Mouse (Mus musculus): Measurements from ENCODE around the gene Neurod2. TPM values are rescaled to one million over a fixed set of nuclear protein-coding genes. Genes with fewer than 3 reads are reported as not detected.
A peak's percentile ranks its signal among the peaks of the same experiment; 100 is the strongest.

Neurod2 gene
- total RNA-seq (2021), result not detected

GRCm38 (mm10) chr11:98329081-98329959 lies at the start of gene Neurod2:
Gene Neurod2 (minus strand): TSS chr11:98329648.
- no peak for DNase-seq

GRCm38 (mm10) chr11:98377787-98378186 lies 48.3 kb upstream of the Neurod2 start:
- intact Hi-C loops (cut with DNase I), result no loop called here
- peak in 1 of 2 experiments; percentile 56 for DNase-seq

More at GRCm38 (mm10) chr11:98329081-98329959, at the start of gene Neurod2:
- intact Hi-C loops (cut with DNase I), result no loop called here

- intact Hi-C loops (cut with DNase I), result no loop called here
- no peak for DNase-seq
Measured at GRCm38 (mm10) chr11:98376756-98377155, 47.3 kb upstream of the Neurod2 start.

- DNase-seq, result peak in 1 of 2 experiments; percentile 43
- intact Hi-C loops (cut with DNase I), result no loop called here
Measured at GRCm38 (mm10) chr11:98374266-98374665, 44.8 kb upstream of the Neurod2 start.

- intact Hi-C loops (cut with DNase I), result no loop called here
- DNase-seq, result no peak
Measured at GRCm38 (mm10) chr11:98373244-98373643, 43.8 kb upstream of the Neurod2 start.

GRCm38 (mm10) chr11:98372406-98372805 lies 43.0 kb upstream of the Neurod2 start:
- peak in 1 of 2 experiments; percentile 64 for DNase-seq
- intact Hi-C loops (cut with DNase I), result loop anchor here (1.0 kb wide), 1 partner anchor 30 kb away; no protein-coding TSS in a partner anchor

GRCm38 (mm10) chr11:98371556-98372240 lies 42.2 kb upstream of the Neurod2 start:
- intact Hi-C loops (cut with DNase I), result loop anchor here (1.0 kb wide), 1 partner anchor 29 kb away; no protein-coding TSS in a partner anchor
- no peak for DNase-seq

GRCm38 (mm10) chr11:98370588-98370987 lies 41.1 kb upstream of the Neurod2 start:
- intact Hi-C loops (cut with DNase I), result no loop called here
- no peak for DNase-seq

GRCm38 (mm10) chr11:98369337-98369736 lies 39.9 kb upstream of the Neurod2 start:
- intact Hi-C loops (cut with DNase I), result no loop called here
- no peak for DNase-seq

- intact Hi-C loops (cut with DNase I), result no loop called here
- DNase-seq, result no peak
Measured at GRCm38 (mm10) chr11:98367863-98368186, 38.4 kb upstream of the Neurod2 start.

GRCm38 (mm10) chr11:98367171-98367862 lies 37.9 kb upstream of the Neurod2 start:
- DNase-seq, result no peak
- intact Hi-C loops (cut with DNase I), result no loop called here

- DNase-seq, result no peak
- intact Hi-C loops (cut with DNase I), result no loop called here
Measured at GRCm38 (mm10) chr11:98366290-98366689, 36.8 kb upstream of the Neurod2 start.

GRCm38 (mm10) chr11:98364410-98364809 lies 35.0 kb upstream of the Neurod2 start:
- intact Hi-C loops (cut with DNase I), result no loop called here
- no peak for DNase-seq

- intact Hi-C loops (cut with DNase I), result no loop called here
- no peak for DNase-seq
Measured at GRCm38 (mm10) chr11:98363817-98364216, 34.4 kb upstream of the Neurod2 start.

GRCm38 (mm10) chr11:98360866-98361521 lies 31.5 kb upstream of the Neurod2 start:
- no peak for DNase-seq
- intact Hi-C loops (cut with DNase I), result no loop called here

GRCm38 (mm10) chr11:98358161-98359083 lies 29.0 kb upstream of the Neurod2 start, which contains the start of gene Stard3:
Gene Stard3 (plus strand): TSS chr11:98358368.
- intact Hi-C loops (cut with DNase I), result no loop called here
- DNase-seq, result peak; percentile 88 to 89

- intact Hi-C loops (cut with DNase I), result no loop called here
Measured at GRCm38 (mm10) chr11:98357396-98358160, 28.1 kb upstream of the Neurod2 start.

GRCm38 (mm10) chr11:98356625-98357394 lies 27.4 kb upstream of the Neurod2 start:
- DNase-seq, result no peak
- intact Hi-C loops (cut with DNase I), result no loop called here

More at GRCm38 (mm10) chr11:98357396-98358160, 28.1 kb upstream of the Neurod2 start:
- DNase-seq, result no peak
